In the genomic region with DNA sequence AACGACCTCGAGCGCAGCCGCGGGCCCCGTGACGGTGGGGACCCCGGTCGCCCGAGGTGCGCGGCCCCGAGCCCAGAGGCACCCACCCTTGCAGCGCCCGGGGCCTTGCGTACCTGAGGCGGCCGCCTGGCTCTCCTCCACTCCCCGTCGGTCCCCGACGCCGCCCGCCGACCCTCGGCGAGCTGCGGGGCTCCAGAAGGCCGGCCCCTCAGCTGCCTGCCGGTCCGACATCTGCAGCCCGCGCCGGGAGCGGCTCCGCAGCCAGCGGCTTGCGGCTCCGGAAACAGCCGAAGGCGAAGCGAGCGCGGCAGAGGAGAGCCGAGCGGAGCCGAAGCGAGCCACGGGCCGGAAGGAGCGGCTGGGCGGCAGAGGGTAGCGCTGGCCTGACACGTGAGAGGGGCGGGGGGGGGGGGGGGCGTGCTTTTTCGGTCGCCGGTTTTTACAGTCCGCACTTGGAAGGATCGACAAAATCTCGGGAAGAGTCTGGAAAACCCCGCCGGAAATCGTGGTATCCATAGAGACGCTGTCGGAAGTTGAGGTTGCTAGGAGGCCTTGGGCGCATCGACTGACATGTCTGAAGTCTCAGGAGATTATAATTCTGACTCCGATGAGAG, we compare ENCODE assay signal across 8 mouse cellular contexts. TPM values are rescaled to one million over a fixed set of nuclear protein-coding genes. Genes with fewer than 3 reads are reported as not detected.
DNase-seq lines count a peak whose midpoint lies in the region; ATAC-seq and TF ChIP-seq lines count a peak whose summit lies in the region.

A gene (minus strand): TSS at position 482 of the 614 bp plus-strand sequence.

- under 1% methylated on average over 66 of the region's 70 CpGs for WGBS in intestine, postnatal 0 days
- under 1% methylated on average over 70 of the region's 70 CpGs for WGBS in midbrain, embryonic 10.5 days

- ATAC-seq in intestine, postnatal 0 days = peak; percentile 81

- H3K9me3 ChIP-seq in intestine, postnatal 0 days (ENCODE audit: control insufficient read depth) = no peaks in the 10 kb centered on the region
- no peaks in the 10 kb centered on the region for H3K9me3 ChIP-seq in midbrain, embryonic 10.5 days (replicated peaks)

- H3K4me1 ChIP-seq in intestine, postnatal 0 days (replicated peaks; ENCODE audit: control insufficient read depth, insufficient read depth, low read length) = no peaks in the 10 kb centered on the region
- H3K4me1 ChIP-seq in midbrain, embryonic 10.5 days = peaks cover 19% of the 10 kb centered on the region

- no peak within 1 kb of the TSS for H3K27ac ChIP-seq in intestine, postnatal 0 days (ENCODE audit: low read depth, low read length)
- H3K27ac ChIP-seq in midbrain, embryonic 10.5 days (replicated peaks) = peak within 1 kb of the TSS; percentile 92

- H3K36me3 ChIP-seq in intestine, postnatal 0 days (ENCODE audit: control insufficient read depth, insufficient read depth) = no peaks in the 10 kb centered on the region
- no peaks in the 10 kb centered on the region for H3K36me3 ChIP-seq in midbrain, embryonic 10.5 days

- intact Hi-C loops in left cerebral cortex, postnatal 36 days (cut with DNase I) = loop anchor here (5.0 kb wide), 1 partner anchor 53 kb away; a partner anchor contains a TSS

- peak within 1 kb of the TSS; percentile 82 for H3K4me2 ChIP-seq in intestine, postnatal 0 days (replicated peaks; ENCODE audit: low read depth)

- no peak for TF ChIP-seq CTCF in intestine, postnatal 0 days (IDR thresholded peaks at IDR 0.05; ENCODE audit: low read depth)

- peak within 1 kb of the TSS; percentile 59 for H3K4me3 ChIP-seq in intestine, postnatal 0 days (ENCODE audit: low read depth, low read length)
- peak within 1 kb of the TSS; percentile 90 for H3K4me3 ChIP-seq in midbrain, embryonic 10.5 days

- DNase-seq in adrenal gland, adult 18-20 months (ENCODE audit: low spot score in 2 of 2) = peak; percentile 72 to 78
- DNase-seq in embryo, embryonic 11 days = peak; percentile 92
- DNase-seq in gastrocnemius, postnatal 4 days (ENCODE audit: low spot score in 2 of 2) = peak; percentile 54 to 83
- DNase-seq in left cerebral cortex, postnatal 36 days (ENCODE audit: low spot score in 2 of 2) = peak; percentile 79 to 80
- DNase-seq in midbrain, embryonic 10.5 days (ENCODE audit: low spot score) = peak; percentile 87
- peak; percentile 60 to 74 for DNase-seq in right cerebral cortex, postnatal 36 days (ENCODE audit: low spot score in 2 of 2)
- peak; percentile 71 to 76 for DNase-seq in urinary bladder, postnatal 4 days (ENCODE audit: low spot score in 2 of 2)

- H3K9ac ChIP-seq in intestine, postnatal 0 days (ENCODE audit: low read depth, low read length) = peak within 1 kb of the TSS; percentile 73

- H3K27me3 ChIP-seq in intestine, postnatal 0 days (replicated peaks; ENCODE audit: control insufficient read depth, insufficient read depth, low read length) = no peaks in the 10 kb centered on the region
- H3K27me3 ChIP-seq in midbrain, embryonic 10.5 days (ENCODE audit: low read depth, poor library complexity, severe bottlenecking) = peaks cover 13% of the 10 kb centered on the region; the same call in 1 of the 2 replicates

RNA-seq across cellular contexts. Expression of the gene that starts here (rescaled TPM):
- 10 to 100 TPM; 23.5 to 32.1 TPM for total RNA-seq in adrenal gland, adult 18-20 months (2021)
- 1 to 10 TPM; 3.8 to 4.6 TPM for total RNA-seq in gastrocnemius, postnatal 4 days (2021)
- 0.98 and 1.1 TPM in 2 replicates for polyA plus RNA-seq in intestine, postnatal 0 days (2015; fragmentation: Nextera tagmentation; extraction: Ambion mirVana)
- total RNA-seq in left cerebral cortex, postnatal 36 days (2021) = 10 to 100 TPM; 28.0 to 29.1 TPM
- polyA plus RNA-seq in midbrain, embryonic 10.5 days (2016; fragmentation: Nextera tagmentation; extraction: Ambion mirVana) = 2.7 and 3.7 TPM in 2 replicates

Comparison
In these comparisons a context has a peak if more than half of its experiments do, and no peak if none do; other contexts are left out.
1. RNA of the gene that starts here (total RNA-seq): 23.5 to 32.1 TPM in adrenal gland, adult 18-20 months and 28.0 to 29.1 TPM in left cerebral cortex, postnatal 36 days; 3.8 to 4.6 TPM in gastrocnemius, postnatal 4 days; every median in the first group is over 4 times any median in the second.
2. Peak in every context shown above with its lines, with median percentiles within 50 percentile points of each other: DNase-seq.